Mouse (Mus musculus) embryonic fibroblast, embryonic 13.5 days (primary cell): ENCODE measurements around the gene Vhl. TPM values are rescaled to one million over a fixed set of nuclear protein-coding genes. Genes with fewer than 3 reads are reported as not detected.

ENCODE experiments used
- H3K27ac ChIP-seq: 2 replicates; pipeline ENCODE4 v1.5.1; 2012; ENCODE audit warnings: low read length, control low read depth, inconsistent platforms; ENCODE audit not compliant: insufficient read depth
- H3K4me1 ChIP-seq: 2 replicates; pipeline ENCODE4 v1.6.1; 2011; ENCODE audit warnings: low read length; ENCODE audit not compliant: control insufficient read depth, insufficient read depth
- H3K4me3 ChIP-seq: 2 replicates; pipeline ENCODE4 v1.5.1; 2011; ENCODE audit warnings: mild to moderate bottlenecking, control low read depth, low read length; ENCODE audit not compliant: insufficient read depth
- CTCF ChIP-seq: IDR thresholded peaks from 2 replicates; pipeline ENCODE4 v1.5.1; 2011; ENCODE audit warnings: mild to moderate bottlenecking, control low read depth, low read length, moderate library complexity, borderline replicate concordance; ENCODE audit not compliant: insufficient read depth
- POLR2A ChIP-seq: IDR thresholded peaks from 2 replicates; pipeline ENCODE4 v1.6.1; 2011; ENCODE audit warnings: low read depth, mild to moderate bottlenecking, control low read depth, low read length, moderate library complexity
- polyA plus RNA-seq: library from polyadenylated mRNA; stranded (reverse); fragments of >200 nt; gene quantifications from 2 replicates; pipeline ENCODE4 v1.2.4, GENCODE M21; 2011; ENCODE audit warnings: low read depth; ENCODE audit not compliant: missing spikeins, insufficient read length

Vhl gene
- polyA plus RNA-seq, 1 experiment: 38.7 TPM

GRCm38 (mm10) chr6:113603993-113604392, 19.8 kb upstream of the Vhl start:
- TF ChIP-seq POLR2A (no peak), CTCF (no peak)
- no peak overlapping the region for H3K27ac ChIP-seq
- H3K4me3 ChIP-seq: peak overlapping the region; percentile 82
- no peaks in the 10 kb centered on the region; the same call in 1 of the 2 replicates for H3K4me1 ChIP-seq

DNA sequence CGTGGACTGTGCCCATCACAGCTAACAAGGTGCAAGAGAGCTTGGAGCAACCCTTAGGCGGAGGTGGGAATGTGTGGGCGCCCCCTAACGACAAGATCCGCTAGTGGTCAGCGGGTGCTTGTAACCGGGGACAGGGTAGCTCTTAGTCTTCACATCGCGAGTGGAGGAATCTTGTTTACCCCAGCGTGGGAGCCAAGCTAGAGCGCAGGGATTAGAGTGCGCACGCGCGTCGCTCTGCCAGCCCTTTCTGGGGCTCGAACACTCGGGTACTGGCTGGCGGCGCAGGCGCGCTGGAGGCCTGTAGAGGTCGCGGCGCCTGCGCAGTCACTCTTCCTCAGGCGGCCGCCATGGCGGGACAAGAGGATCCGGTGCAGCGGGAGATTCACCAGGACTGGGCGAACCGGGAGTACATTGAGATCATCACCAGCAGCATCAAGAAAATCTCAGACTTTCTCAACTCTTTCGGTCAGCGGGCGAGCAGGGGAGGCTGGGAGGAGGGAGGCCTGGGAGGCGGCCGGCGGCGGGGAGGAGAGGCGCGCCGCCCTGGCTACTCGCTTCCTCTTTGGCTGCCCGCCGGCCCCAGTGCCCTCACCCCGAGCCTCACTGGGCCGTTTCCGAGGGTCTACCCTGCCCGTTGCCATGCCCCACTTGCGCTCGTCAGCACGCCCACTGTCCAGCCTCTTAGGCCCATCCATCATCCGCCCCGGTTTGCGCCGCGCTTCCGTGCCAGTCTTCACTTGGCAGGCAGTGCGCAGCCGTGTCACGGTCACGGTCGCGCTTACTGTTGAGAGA, 19.1 kb upstream of the Vhl start, which contains the start of gene Brk1:
TSS of gene Brk1 (plus strand) at position 341 of the 792 bp plus-strand sequence.
- Histone ChIP-seq H3K4me1 (no peaks in the 10 kb centered on the region; the same call in 1 of the 2 replicates), H3K4me3 (peak within 1 kb of the TSS; percentile 82), H3K27ac (peak within 1 kb of the TSS; percentile 60)
- TF ChIP-seq POLR2A (peak; percentile 57), CTCF (no peak)

- peak overlapping the region; percentile 82 for H3K4me3 ChIP-seq
- TF ChIP-seq POLR2A (no peak), CTCF (no peak)
- H3K4me1 ChIP-seq: no peaks in the 10 kb centered on the region; the same call in 1 of the 2 replicates
- H3K27ac ChIP-seq: peak overlapping the region; percentile 60; the same call in 1 of the 2 replicates
Measured at GRCm38 (mm10) chr6:113605224-113605545, 18.6 kb upstream of the Vhl start.

DNA sequence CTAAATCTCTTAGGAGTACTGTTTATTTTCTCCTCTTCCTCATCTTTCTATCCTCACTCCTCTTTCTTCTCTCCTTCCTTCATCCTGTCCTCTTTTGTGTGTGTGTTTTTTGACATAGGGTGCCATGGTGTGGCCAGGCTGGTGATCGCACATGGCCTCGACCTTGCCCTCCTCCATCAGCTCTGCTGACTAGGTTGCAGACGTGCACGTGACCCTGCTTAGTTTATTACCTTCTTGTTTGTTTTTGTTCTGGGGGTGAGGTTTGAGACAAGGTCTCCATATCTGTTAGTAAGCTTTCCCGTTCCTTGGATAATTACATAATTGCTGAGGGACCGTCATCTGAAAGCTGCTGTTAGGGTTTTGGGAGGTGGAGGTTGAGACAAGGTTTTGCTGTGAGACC, 14.9 kb upstream of the Vhl start:
- Histone ChIP-seq H3K4me1 (no peaks in the 10 kb centered on the region; the same call in 1 of the 2 replicates), H3K27ac (no peak overlapping the region), H3K4me3 (no peak overlapping the region)
- TF ChIP-seq POLR2A (no peak), CTCF (no peak)

DNA sequence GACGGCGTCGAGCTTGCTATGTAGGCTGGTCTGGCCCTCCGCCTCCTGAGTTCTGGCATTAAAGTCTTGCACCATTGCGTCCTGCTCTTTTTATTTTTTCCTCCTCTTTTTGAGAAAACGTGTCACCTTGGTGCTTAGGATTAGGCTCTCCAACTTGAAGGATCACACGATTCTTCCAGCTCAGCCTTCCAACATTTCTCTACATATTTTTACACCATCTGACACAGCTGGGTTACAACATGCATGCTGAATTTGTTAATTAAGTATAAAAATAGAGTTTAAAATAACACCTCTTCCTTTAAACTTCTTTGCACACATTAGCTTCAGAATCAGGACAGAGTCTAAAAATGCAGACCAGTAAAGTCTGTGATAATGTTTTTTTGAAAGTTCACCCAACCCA, 14.5 kb upstream of the Vhl start:
- TF ChIP-seq POLR2A: no peak
- TF ChIP-seq CTCF: no peak

DNA sequence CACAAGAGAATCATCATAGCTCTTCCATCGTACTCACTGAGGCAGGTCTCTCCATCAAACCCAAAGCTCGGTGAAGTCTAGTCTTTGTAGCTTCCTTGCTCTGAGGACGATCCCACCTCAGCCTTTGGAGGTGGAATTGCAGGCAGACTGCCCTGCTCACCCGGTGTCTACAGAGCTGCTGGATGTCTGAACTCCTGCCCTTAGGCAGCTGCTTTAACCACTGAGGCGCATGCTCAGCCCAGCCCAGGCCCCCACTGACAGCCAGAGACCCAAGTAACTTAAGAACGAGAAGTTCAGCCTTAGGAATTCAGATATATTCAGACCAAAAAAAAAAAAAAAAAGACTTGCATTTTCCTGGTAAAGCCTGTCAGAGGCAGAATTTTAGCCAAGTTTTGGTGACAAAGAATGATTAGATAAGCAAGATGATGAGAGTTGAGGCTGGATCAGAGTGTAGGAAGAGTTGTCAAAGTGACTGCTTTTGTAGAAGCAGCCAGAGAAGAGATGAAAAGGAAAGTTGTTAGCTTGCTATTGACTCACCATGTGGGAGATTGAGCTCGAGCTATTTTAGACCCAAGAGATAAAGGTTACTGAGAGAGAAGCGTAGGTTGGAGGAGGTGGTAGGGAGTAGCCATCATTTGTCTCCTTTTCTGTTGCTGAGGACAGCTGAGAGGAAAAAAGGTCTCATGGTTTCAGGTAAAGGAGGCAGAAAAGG, 11.3 kb upstream of the Vhl start:
- Histone ChIP-seq H3K27ac (no peak overlapping the region), H3K4me3 (no peak overlapping the region), H3K4me1 (no peaks in the 10 kb centered on the region; the same call in 1 of the 2 replicates)
- no peak for TF ChIP-seq POLR2A
- TF ChIP-seq CTCF: no peak

More for the DNA sequence above, 14.5 kb upstream of the Vhl start:
- Histone ChIP-seq H3K4me3 (no peak overlapping the region), H3K27ac (no peak overlapping the region), H3K4me1 (no peaks in the 10 kb centered on the region; the same call in 1 of the 2 replicates)

DNA sequence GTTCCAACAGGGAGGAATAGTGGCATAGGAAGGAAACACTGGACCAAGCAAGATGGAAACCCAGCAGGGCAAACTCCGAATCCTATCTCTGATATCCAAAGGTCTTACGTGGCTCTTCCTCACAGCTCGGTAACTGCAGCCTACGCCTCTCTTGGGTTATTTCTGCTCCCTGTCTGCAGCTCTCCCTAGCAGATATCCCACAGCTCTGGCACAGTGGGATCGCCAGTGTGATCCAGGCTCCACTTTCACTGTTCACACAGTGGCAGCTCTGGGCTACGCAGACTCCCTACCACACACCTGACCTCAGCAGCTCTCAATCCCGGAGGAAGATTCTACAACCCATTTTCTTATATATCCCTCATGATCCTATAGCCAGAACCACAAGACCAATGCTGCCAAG, 9.6 kb upstream of the Vhl start:
- no peak overlapping the region for H3K27ac ChIP-seq
- H3K4me3 ChIP-seq: no peak overlapping the region
- no peak for TF ChIP-seq POLR2A
- TF ChIP-seq CTCF: no peak
- H3K4me1 ChIP-seq: no peaks in the 10 kb centered on the region

DNA sequence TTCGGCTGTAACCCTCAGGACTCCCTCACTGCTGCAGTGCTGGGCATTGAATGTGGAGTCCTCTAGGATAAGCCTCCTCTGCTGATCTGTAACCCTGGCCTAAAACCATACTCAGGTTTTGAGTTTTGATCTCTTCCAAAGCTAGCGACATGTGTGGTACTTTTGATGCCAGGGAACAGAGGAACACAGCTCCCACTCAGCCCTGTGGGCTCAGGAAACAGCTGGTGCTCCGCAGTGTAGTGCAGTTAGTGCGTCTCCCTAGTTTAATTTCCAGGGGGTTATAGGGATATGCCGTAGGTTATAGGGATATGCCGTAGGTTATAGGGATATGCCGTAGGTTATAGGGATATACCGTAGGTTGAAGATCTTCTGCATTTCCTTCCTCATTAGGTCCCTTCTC, 8.8 kb upstream of the Vhl start:
- H3K4me1 ChIP-seq: no peaks in the 10 kb centered on the region
- TF ChIP-seq CTCF (no peak), POLR2A (no peak)
- no peak overlapping the region for H3K4me3 ChIP-seq
- H3K27ac ChIP-seq: no peak overlapping the region

- TF ChIP-seq POLR2A: no peak
- no peak for TF ChIP-seq CTCF
- H3K4me1 ChIP-seq: no peaks in the 10 kb centered on the region
- H3K27ac ChIP-seq: no peak overlapping the region
- H3K4me3 ChIP-seq: no peak overlapping the region
Measured at GRCm38 (mm10) chr6:113615489-113615888, 8.3 kb upstream of the Vhl start.

- peak overlapping the region; percentile 41 for H3K27ac ChIP-seq
- H3K4me1 ChIP-seq: 0 out of 2 replicates have a peak, but pooled peaks cover 4% of the 10 kb centered on the region
- TF ChIP-seq CTCF: no peak
- no peak for TF ChIP-seq POLR2A
- peak overlapping the region; percentile 32 for H3K4me3 ChIP-seq
Measured at GRCm38 (mm10) chr6:113623386-113623785, 373 bp upstream of the Vhl start.
